Mouse (Mus musculus): ENCODE measurements around the gene Gm10638.

DNA sequence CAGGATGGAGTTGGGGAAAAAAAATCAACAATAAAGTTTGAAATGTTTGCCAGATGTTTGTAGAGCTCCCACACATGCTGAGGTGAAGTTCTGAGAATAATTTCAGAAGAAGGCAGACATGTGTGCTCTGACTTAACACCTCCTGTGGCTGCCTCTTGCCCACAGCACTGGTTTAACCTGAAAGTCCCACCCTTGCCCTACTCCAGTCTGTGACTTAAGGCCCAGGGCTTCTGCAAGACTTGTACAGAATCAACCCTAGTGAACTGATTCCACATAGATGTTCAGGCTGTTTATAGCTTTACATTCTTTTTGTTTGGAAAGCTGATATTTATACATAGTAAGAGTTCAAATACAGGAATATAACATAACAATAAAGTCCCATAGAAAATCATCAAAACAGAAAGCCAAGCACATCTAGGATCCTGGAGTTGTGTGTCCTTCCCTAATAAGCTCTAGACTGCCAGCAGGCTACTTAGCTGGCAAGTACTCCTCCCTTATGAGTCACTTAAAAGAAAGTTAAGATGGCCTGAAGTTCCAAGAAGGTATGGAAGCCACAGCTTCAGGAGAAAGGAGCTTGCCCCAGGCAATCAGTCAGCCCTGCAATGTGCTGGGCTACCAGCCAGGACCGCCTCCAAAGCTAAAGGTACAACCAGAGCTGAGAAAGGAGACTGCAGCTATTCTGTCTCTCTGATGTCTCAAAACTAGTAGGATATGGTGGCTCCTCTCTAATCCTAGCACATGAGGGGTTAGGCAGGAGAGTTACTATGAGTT is 24.6 kb downstream of the Gm10638 start:
- TF ChIP-seq FOSL1 (IDR thresholded peaks at IDR 0.05; ENCODE audit: insufficient read depth, low read length, poor library complexity, severe bottlenecking) (no peak), CTCF (IDR thresholded peaks at IDR 0.05; ENCODE audit: control insufficient read depth, insufficient read depth, insufficient read length) (no peak), MYOD1 (IDR thresholded peaks at IDR 0.05; ENCODE audit: control insufficient read depth, insufficient read length, low read depth) (no peak)
